Mouse (Mus musculus) ES-Bruce4 (cell line): ENCODE results near the gene Kif1a.

Experiments
- CTCF ChIP-seq: IDR thresholded peaks from one replicate; pipeline ENCODE4 v1.8.1; 2011; ENCODE audit warnings: low read depth, low read length
- POLR2A ChIP-seq: IDR thresholded peaks from one replicate; pipeline ENCODE4 v1.8.1; 2011; ENCODE audit warnings: low read length; ENCODE audit not compliant: insufficient read depth

- TF ChIP-seq CTCF (no peak), POLR2A (no peak)
Measured at GRCm38 (mm10) chr1:92988894-92989293, 112.9 kb downstream of the Kif1a start.
